Mouse (Mus musculus) spleen, adult 18-20 months (tissue): ENCODE data around the gene Gucy1a1.
"Not testable (repeated sequence)": the region's sequence is repeated elsewhere in the genome, so short reads cannot be mapped to it uniquely, and the experiment has no call there.

ENCODE experiments used
- DNase-seq, 2 experiments: peaks; one replicate each; pipeline ENCODE4 v3.0.0; 2022; ENCODE audit warnings: mixed read lengths in 2 of 2

Gene Gucy1a1

GRCm38 (mm10) chr3:82145126-82145901, at the start of gene Gucy1a1:
Gene Gucy1a1, minus strand, starts transcription at chr3:82145789.
- peak; percentile 3 to 5 for DNase-seq

- DNase-seq: no peak
Measured at GRCm38 (mm10) chr3:82191559-82192245, 46.1 kb upstream of the Gucy1a1 start.

GRCm38 (mm10) chr3:82185626-82186025, 40.0 kb upstream of the Gucy1a1 start:
- no peak for DNase-seq

GRCm38 (mm10) chr3:82181500-82181899, 35.9 kb upstream of the Gucy1a1 start:
- DNase-seq: no peak

GRCm38 (mm10) chr3:82180253-82180652, 34.7 kb upstream of the Gucy1a1 start:
- DNase-seq: no peak

GRCm38 (mm10) chr3:82175501-82175900, 29.9 kb upstream of the Gucy1a1 start:
- DNase-seq: no peak

- DNase-seq: no peak
Measured at GRCm38 (mm10) chr3:82167064-82167463, 21.5 kb upstream of the Gucy1a1 start.

- no peak for DNase-seq
Measured at GRCm38 (mm10) chr3:82165937-82166336, 20.3 kb upstream of the Gucy1a1 start.

GRCm38 (mm10) chr3:82162992-82163391, 17.4 kb upstream of the Gucy1a1 start:
- not testable (repeated sequence) for DNase-seq

- no peak for DNase-seq
Measured at GRCm38 (mm10) chr3:82145978-82146377, 389 bp upstream of the Gucy1a1 start.

GRCm38 (mm10) chr3:82144725-82145125, 864 bp downstream of the Gucy1a1 start:
- no peak for DNase-seq

GRCm38 (mm10) chr3:82140781-82141180, 4.8 kb downstream of the Gucy1a1 start:
- no peak for DNase-seq

- no peak for DNase-seq
Measured at GRCm38 (mm10) chr3:82138002-82138667, 7.5 kb downstream of the Gucy1a1 start.

GRCm38 (mm10) chr3:82135483-82135882, 10.1 kb downstream of the Gucy1a1 start:
- no peak for DNase-seq

GRCm38 (mm10) chr3:82129258-82129657, 16.3 kb downstream of the Gucy1a1 start:
- DNase-seq: no peak

GRCm38 (mm10) chr3:82124567-82124966, 21.0 kb downstream of the Gucy1a1 start:
- DNase-seq: no peak

- DNase-seq: no peak
Measured at GRCm38 (mm10) chr3:82118916-82119315, 26.7 kb downstream of the Gucy1a1 start.

GRCm38 (mm10) chr3:82112439-82112838, 33.1 kb downstream of the Gucy1a1 start:
- DNase-seq: no peak

GRCm38 (mm10) chr3:82111986-82112385, 33.6 kb downstream of the Gucy1a1 start:
- no peak for DNase-seq

GRCm38 (mm10) chr3:82108951-82109350, 36.6 kb downstream of the Gucy1a1 start:
- no peak for DNase-seq

- DNase-seq: no peak
Measured at GRCm38 (mm10) chr3:82104229-82104628, 41.4 kb downstream of the Gucy1a1 start.

GRCm38 (mm10) chr3:82099127-82099526, 46.5 kb downstream of the Gucy1a1 start:
- DNase-seq: no peak

GRCm38 (mm10) chr3:82096801-82097200, 48.8 kb downstream of the Gucy1a1 start:
- DNase-seq: no peak
